Mouse (Mus musculus) intestine, embryonic 14.5 days (tissue): Measurements from ENCODE around the gene Wt1. TPM values are rescaled to one million over a fixed set of nuclear protein-coding genes. Genes with fewer than 3 reads are reported as not detected.

Experiments
- ATAC-seq: fragments of 200-750 bp; cut with Nextera tagmentation; replicated peaks from 2 replicates; pipeline ENCODE4 v1.8.0; 2017; ENCODE audit warnings: low read depth, moderate number of reproducible peaks, moderate TSS enrichment, moderate library complexity; ENCODE audit not compliant: low FRiP score, low TSS enrichment
- DNase-seq: peaks from one replicate; pipeline ENCODE4 v3.0.0-alpha.2; 2018; ENCODE audit warnings: low spot score
- H3K27ac ChIP-seq: fragments of 300-500 bp; sonication (generic); 2 replicates; pipeline ENCODE4 v1.5.1; 2014; ENCODE audit warnings: low read depth, mild to moderate bottlenecking, control low read depth
- H3K27me3 ChIP-seq: fragments of 300-500 bp; sonication (generic); replicated peaks from 2 replicates; pipeline ENCODE4 v1.6.1; 2014; ENCODE audit warnings: low read length, control low read depth; ENCODE audit not compliant: control insufficient read depth, insufficient read depth
- H3K36me3 ChIP-seq: fragments of 300-500 bp; sonication (generic); 2 replicates; pipeline ENCODE4 v1.6.1; 2014; ENCODE audit warnings: low read length, control low read depth; ENCODE audit not compliant: control insufficient read depth, insufficient read depth
- H3K4me1 ChIP-seq: fragments of 300-500 bp; sonication (generic); replicated peaks from 2 replicates; pipeline ENCODE4 v1.6.1; 2014; ENCODE audit warnings: low read length, control low read depth, mixed read lengths; ENCODE audit not compliant: control insufficient read depth, insufficient read depth
- H3K4me2 ChIP-seq: fragments of 300-500 bp; sonication (generic); 2 replicates; pipeline ENCODE4 v1.6.1; 2014; ENCODE audit warnings: low read length
- H3K4me3 ChIP-seq: fragments of 300-500 bp; sonication (generic); 2 replicates; pipeline ENCODE4 v1.5.1; 2014; ENCODE audit warnings: low read depth, low read length, control low read depth, mixed read lengths
- H3K9ac ChIP-seq: fragments of 300-500 bp; sonication (generic); 2 replicates; pipeline ENCODE4 v1.6.1; 2014; ENCODE audit warnings: mild to moderate bottlenecking, low read length
- H3K9me3 ChIP-seq: fragments of 300-500 bp; sonication (generic); 2 replicates; pipeline ENCODE4 v1.6.1; 2016; ENCODE audit warnings: low read length, control low read depth; ENCODE audit not compliant: control insufficient read depth
- WGBS: fragments of 180-500 bp; shearing (Covaris S2); extraction: QIAGEN DNeasy Blood & Tissue Kit; methylation state at CpG from one replicate; pipeline ENCODE4 v1.1.7; 2014; 5-methylcytosine and 5-hydroxymethylcytosine counted together
- polyA plus RNA-seq: library from polyadenylated mRNA; unstranded; fragments of >200 nt; fragmentation: Nextera tagmentation; extraction: Ambion mirVana; gene quantifications from 2 replicates; pipeline ENCODE4 v1.2.1, GENCODE M21; 2014

Gene Wt1
- polyA plus RNA-seq, 1 experiment from 2014 or later: 18.4 TPM

GRCm38 (mm10) chr2:105128564-105128963 lies 2.2 kb downstream of the Wt1 start:
- peak overlapping the region; percentile 32 for H3K4me2 ChIP-seq
- WGBS: 7% methylated on average over 12 of the region's 12 CpGs
- peaks cover 97% of the 10 kb centered on the region for H3K27me3 ChIP-seq
- DNase-seq (peak; percentile 71), ATAC-seq (no peak)
- H3K9ac ChIP-seq: 0 out of 2 replicates have a peak overlapping the region, but pooled peaks have one; percentile 14
- peak overlapping the region; percentile 38 for H3K4me3 ChIP-seq
- H3K36me3 ChIP-seq: no peaks in the 10 kb centered on the region
- H3K27ac ChIP-seq: no peak overlapping the region
- no peaks in the 10 kb centered on the region for H3K9me3 ChIP-seq
- H3K4me1 ChIP-seq: peaks cover 14% of the 10 kb centered on the region; the same call in 1 of the 2 replicates

DNA sequence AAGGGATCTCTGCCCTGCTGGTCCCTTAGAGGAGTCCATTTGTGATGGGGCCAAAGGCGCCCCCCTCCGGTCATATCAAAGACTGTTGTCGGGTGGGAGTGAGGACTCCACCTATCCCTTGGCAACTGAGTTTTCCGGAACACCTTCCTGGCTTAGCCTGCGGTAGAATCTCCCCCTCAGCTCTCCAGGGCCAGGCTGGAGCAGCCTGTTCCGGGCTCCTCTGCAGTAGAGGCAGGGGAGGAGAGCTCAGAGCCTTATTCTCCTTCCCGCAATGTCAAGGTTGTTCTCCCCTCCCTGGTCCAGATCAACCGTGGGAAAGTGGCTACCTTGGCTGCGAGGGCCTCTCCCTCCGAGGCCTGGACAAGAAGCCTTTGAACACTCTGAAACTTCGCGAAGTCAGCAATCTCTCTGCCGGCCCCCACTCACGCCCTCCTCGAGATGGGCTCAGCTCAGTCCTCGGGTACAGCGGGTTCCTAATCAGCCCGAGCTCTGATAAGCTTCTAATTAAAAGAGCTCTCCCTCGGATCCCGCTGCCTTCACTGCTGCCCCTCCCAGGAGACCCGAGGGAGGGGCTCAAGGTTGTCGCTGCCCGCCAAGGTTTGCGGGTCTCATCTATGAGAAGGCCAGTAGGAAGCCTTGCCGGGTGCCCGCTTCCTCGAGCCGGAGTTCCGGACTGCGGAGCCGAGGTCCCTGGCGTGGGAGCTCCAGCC lies 4.2 kb downstream of the Wt1 start:
- Histone ChIP-seq H3K27ac (no peak overlapping the region), H3K9me3 (no peaks in the 10 kb centered on the region), H3K27me3 (peaks cover 97% of the 10 kb centered on the region), H3K4me2 (peak overlapping the region; percentile 35), H3K36me3 (no peaks in the 10 kb centered on the region), H3K4me1 (peaks cover 14% of the 10 kb centered on the region; the same call in 1 of the 2 replicates), H3K9ac (no peak overlapping the region), H3K4me3 (peak overlapping the region; percentile 18)
- ATAC-seq (no peak), DNase-seq (peak; percentile 73)
- 4% methylated on average over 32 of the region's 32 CpGs for WGBS

DNA sequence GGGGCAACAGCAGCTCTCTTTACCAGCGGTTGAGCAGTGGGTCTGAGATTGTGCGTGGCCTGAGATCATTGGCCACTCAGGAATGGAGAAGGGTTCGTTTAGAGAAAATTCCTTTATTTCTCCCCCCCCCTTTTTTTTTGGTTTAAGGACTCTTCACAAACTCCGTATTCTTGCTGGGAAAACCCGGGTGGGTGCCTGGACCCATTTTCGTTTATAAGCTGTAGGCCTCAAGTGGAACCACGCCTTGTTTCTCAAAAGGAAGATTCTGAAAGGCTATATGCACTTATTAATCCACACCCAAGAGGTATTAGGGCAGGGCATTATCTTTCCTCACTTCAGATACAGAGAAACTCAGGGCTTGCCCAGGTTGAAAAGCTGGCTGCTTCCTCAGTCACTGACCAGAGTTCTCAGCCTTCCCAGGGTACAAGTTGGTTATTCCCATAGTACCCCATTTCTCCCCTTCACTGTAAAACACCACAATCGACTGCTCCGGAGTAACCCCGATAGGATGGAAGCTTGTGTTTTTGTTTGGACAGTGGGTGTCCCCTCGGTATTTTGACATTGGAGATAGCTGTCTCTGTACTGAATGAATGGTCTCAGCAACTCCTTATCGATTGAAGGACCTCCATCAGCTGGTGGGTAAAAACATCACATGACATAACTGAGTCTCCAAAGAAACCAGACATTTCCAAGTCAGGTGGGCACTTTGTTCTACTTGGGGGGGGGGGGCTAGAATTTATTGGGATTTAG lies 4.9 kb downstream of the Wt1 start:
- DNase-seq: no peak
- WGBS: 15% methylated on average over 12 of the region's 12 CpGs

GRCm38 (mm10) chr2:105131811-105132100 lies 5.4 kb downstream of the Wt1 start:
- Histone ChIP-seq H3K36me3 (no peaks in the 10 kb centered on the region), H3K9ac (no peak overlapping the region), H3K4me1 (peaks cover 14% of the 10 kb centered on the region; the same call in 1 of the 2 replicates), H3K4me3 (no peak overlapping the region), H3K27ac (no peak overlapping the region), H3K27me3 (peaks cover 96% of the 10 kb centered on the region), H3K4me2 (no peak overlapping the region), H3K9me3 (no peaks in the 10 kb centered on the region)
- WGBS: 9% methylated on average over 2 of the region's 2 CpGs
- ATAC-seq: no peak
- DNase-seq: no peak

More for the DNA sequence above, 4.9 kb downstream of the Wt1 start:
- no peak for ATAC-seq
- H3K27me3 ChIP-seq: peaks cover 96% of the 10 kb centered on the region
- H3K4me1 ChIP-seq: peaks cover 14% of the 10 kb centered on the region; the same call in 1 of the 2 replicates
- H3K27ac ChIP-seq: no peak overlapping the region
- H3K9ac ChIP-seq: no peak overlapping the region
- no peaks in the 10 kb centered on the region for H3K36me3 ChIP-seq
- peak overlapping the region; percentile 35 for H3K4me2 ChIP-seq
- peak overlapping the region; percentile 18 for H3K4me3 ChIP-seq
- H3K9me3 ChIP-seq: no peaks in the 10 kb centered on the region

GRCm38 (mm10) chr2:105132300-105132699 lies 6.0 kb downstream of the Wt1 start:
- H3K9ac ChIP-seq: no peak overlapping the region
- no peak overlapping the region for H3K27ac ChIP-seq
- no peak overlapping the region for H3K4me3 ChIP-seq
- peak overlapping the region; percentile 20 for H3K4me2 ChIP-seq
- H3K27me3 ChIP-seq: peaks cover 96% of the 10 kb centered on the region
- 2% methylated on average over 17 of the region's 17 CpGs for WGBS
- H3K4me1 ChIP-seq: peaks cover 14% of the 10 kb centered on the region; the same call in 1 of the 2 replicates
- no peaks in the 10 kb centered on the region for H3K36me3 ChIP-seq
- no peak for ATAC-seq
- DNase-seq: no peak
- H3K9me3 ChIP-seq: no peaks in the 10 kb centered on the region

GRCm38 (mm10) chr2:105132933-105133795 lies 6.8 kb downstream of the Wt1 start:
- ATAC-seq (no peak), DNase-seq (peak; percentile 72)
- Histone ChIP-seq H3K4me3 (peak overlapping the region; percentile 8; the same call in 1 of the 2 replicates), H3K9ac (no peak overlapping the region), H3K36me3 (no peaks in the 10 kb centered on the region), H3K4me2 (0 out of 2 replicates have a peak overlapping the region, but pooled peaks have one; percentile 11), H3K27me3 (peaks cover 98% of the 10 kb centered on the region), H3K4me1 (peaks cover 14% of the 10 kb centered on the region; the same call in 1 of the 2 replicates), H3K27ac (no peak overlapping the region), H3K9me3 (no peaks in the 10 kb centered on the region)
- WGBS: 7% methylated on average over 43 of the region's 43 CpGs

- H3K27me3 ChIP-seq: peaks cover 92% of the 10 kb centered on the region
- no peak overlapping the region for H3K27ac ChIP-seq
- no peaks in the 10 kb centered on the region for H3K36me3 ChIP-seq
- under 1% methylated on average over 19 of the region's 19 CpGs for WGBS
- ATAC-seq (peak; percentile 74), DNase-seq (peak; percentile 69)
- no peak overlapping the region for H3K9ac ChIP-seq
- H3K4me1 ChIP-seq: peaks cover 14% of the 10 kb centered on the region; the same call in 1 of the 2 replicates
- no peak overlapping the region for H3K4me3 ChIP-seq
- H3K4me2 ChIP-seq: peak overlapping the region; percentile 13; the same call in 1 of the 2 replicates
- H3K9me3 ChIP-seq: no peaks in the 10 kb centered on the region
Observed at GRCm38 (mm10) chr2:105134296-105134695, 8.0 kb downstream of the Wt1 start.

DNA sequence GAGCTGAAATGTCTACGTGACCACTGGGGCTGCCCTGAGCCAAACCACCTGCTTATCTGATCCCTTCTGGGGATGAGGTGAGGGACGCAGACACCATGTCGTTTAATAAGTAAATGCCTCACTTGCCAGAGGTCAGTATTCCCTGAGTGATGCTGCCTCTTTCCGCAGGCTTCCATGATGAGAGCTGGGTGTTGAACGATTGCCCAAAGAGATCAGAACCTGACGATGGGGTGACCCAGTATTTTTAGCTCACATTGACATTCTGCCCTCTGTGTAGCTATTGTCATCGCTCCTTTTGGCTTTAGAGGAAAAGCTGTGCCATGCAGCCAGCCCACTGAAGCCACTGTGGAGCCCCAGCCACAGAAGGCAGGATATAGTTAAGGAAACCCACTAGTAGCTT lies 13.1 kb downstream of the Wt1 start:
- Histone ChIP-seq H3K9me3 (no peaks in the 10 kb centered on the region), H3K36me3 (no peaks in the 10 kb centered on the region), H3K9ac (no peak overlapping the region), H3K4me2 (no peak overlapping the region), H3K27me3 (peaks cover 44% of the 10 kb centered on the region), H3K4me3 (no peak overlapping the region), H3K27ac (no peak overlapping the region), H3K4me1 (no peaks in the 10 kb centered on the region; the same call in 1 of the 2 replicates)
- ATAC-seq (no peak), DNase-seq (no peak)
- WGBS: 65% methylated on average over 7 of the region's 7 CpGs
